Mouse (Mus musculus): Measurements from ENCODE around the gene Socs3.

DNA sequence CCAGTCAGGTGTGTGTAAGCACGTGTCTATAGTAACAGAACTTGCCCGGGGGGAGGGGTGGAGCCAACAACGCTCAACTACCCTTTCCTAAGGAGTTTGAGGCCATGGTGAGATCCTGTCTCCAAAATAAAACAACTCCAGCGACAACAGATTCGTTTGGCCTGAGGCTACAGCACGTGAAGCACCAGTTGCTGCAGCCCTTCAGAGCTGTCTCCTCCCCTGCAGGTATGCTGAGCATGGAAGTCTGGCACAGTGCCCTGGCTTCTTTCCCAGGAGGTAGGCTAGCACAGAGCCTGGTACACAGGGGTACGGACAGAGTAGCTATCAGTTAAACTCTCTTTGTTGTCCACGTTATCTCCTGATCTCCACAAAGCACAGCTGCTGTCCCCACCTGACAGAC lies 33.6 kb downstream of the Socs3 start:
- TF ChIP-seq CTCF (IDR thresholded peaks at IDR 0.05; ENCODE audit: borderline replicate concordance, control insufficient read depth, extremely low read depth, insufficient read depth, low read length, poor library complexity) (no peak), POLR2A (IDR thresholded peaks at IDR 0.05; ENCODE audit: control insufficient read depth, extremely low read depth, insufficient read depth, low read length, poor library complexity) (no peak)

Measured in thymus, adult 2 months (tissue).